Mouse (Mus musculus) neutrophil, adult 5-6 weeks (primary cell): ENCODE data around the gene Foxc2. TPM values are rescaled to one million over a fixed set of nuclear protein-coding genes. Genes with fewer than 3 reads are reported as not detected.

Experiments used
- ATAC-seq: fragments of 151-379, 151-347 bp; 2 replicates; pipeline ENCODE4 v1.8.0; 2017; ENCODE audit warnings: mild to moderate bottlenecking, moderate TSS enrichment; ENCODE audit not compliant: insufficient number of reproducible peaks, poor library complexity, low FRiP score, severe bottlenecking; ENCODE audit errors: extremely low read depth
- total RNA-seq: library from RNA; stranded (forward); fragments of 200-1000 nt; gene quantifications from 2 replicates; pipeline ENCODE4 v1.2.3, GENCODE M21; 2017

Gene Foxc2
- not detected in 2 replicates for total RNA-seq

DNA sequence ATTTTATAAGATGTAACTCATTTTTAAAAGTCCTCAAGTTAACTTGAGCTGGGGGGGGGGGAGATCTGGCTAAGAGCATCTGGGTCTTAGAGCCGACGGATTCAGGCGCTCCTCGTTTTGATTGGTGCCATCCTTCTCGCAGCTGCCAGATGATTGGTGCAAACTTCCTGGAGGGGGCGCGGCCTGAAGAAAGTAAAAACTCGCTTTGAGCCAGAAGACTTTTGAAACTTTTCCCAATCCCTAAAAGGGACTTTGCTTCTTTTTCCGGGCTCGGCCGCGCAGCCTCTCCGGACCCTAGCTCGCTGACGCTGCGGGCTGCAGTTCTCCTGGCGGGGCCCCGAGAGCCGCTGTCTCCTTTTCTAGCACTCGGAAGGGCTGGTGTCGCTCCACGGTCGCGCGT is at the start of gene Foxc2:
Foxc2 (plus strand) TSS at position 224 of the 400 bp plus-strand sequence.
- peak; percentile 42; the same call in 1 of the 2 replicates for ATAC-seq

DNA sequence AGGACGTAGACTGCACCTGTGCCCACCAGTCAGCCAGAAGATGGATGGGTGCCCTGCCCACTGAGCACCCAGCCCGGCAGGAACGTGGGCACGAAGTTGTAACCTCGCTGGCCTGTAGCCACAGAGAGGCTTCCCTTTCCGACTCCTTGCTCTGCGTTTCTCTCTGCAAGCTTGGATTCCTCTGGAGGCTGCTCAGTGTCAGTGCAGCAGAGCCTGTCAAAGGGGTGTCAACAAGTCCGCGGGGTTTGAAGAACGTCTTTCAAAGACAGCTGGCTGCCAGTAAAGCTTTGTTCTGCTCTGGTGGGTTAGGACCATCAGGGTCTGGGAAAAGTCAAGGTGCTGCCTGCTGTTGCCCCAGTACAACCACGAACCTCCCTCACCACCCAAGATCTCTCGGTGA is 44.5 kb upstream of the Foxc2 start:
- ATAC-seq = no peak

DNA sequence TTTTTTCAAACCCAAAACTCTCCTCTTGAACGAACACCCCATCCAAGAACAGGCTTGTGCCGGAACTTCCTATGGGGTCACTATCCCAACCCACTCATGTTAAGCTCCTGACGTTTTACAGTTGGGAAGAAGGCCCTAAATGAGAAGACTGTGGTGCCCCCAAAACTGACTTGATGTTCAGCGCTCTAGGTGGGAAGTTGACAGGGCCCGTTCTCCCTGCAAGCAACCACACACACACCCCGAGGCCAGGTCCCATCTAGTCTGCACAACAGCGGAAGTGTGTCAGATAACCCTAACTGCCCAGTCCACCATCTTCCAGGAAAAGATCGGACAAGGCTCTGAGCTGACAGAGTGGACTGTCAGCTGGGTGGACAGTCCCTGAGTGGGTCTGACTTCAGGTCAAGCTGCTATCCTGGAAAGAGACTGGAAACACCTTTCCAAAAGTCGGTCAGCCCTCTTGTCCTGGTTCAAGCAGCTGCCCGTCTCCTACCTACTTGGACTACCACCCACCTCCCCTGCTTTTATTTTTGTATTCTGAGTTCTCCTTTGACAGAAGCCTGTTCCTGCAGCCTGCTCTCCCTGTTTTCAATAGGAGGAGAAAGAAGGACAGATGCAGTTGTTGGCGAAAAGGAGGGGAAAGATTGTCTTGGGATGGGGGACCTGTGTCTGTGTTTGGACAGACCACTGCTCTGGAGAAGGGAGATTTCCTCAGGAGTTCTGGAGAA is 43.4 kb upstream of the Foxc2 start:
- no peak for ATAC-seq

DNA sequence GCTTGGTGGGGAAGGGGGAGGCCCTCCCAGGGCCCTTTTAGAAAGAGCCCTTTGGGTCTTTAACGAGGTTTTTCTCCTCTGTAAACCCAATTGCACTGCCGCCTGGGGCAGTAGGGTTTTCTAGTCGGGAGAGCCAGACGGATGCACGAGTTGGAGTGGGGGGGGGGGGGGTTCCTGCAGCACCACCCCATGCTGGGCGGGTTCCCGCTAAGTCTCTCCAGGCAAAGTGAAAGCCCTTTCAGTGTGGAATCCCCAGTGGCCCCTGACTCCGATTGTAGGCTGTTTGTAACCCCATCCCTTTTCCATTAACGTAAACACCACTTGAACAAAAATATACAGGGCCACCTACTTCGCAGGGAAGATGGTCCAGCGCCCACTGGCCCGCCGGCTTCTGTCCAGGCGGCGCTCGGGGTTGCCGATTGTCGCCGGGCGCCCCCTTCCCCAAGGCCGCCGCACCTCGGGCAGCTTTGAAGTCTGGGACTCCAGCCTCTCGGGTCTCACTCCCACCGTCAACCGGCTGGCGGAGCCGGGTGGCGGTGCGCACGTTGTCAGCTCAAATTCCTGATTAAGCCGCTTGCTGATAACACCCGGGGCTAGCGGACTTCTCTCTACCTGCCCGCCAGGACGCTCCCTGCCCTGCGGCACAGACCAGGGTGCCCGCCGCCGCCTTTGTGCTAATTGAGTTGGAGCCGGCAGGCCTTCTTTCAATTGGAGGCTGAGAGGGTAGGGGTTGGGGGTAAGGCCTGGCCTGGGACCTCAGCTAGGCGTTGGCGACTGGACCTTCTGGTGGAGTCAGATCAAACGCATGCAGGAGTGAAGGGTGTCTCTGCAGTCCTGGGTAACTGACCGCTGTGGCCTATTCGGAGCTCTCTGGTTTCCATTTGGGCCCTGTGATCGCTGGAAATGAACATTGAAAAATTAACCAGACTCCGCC is 42.5 kb upstream of the Foxc2 start:
- no peak for ATAC-seq

DNA sequence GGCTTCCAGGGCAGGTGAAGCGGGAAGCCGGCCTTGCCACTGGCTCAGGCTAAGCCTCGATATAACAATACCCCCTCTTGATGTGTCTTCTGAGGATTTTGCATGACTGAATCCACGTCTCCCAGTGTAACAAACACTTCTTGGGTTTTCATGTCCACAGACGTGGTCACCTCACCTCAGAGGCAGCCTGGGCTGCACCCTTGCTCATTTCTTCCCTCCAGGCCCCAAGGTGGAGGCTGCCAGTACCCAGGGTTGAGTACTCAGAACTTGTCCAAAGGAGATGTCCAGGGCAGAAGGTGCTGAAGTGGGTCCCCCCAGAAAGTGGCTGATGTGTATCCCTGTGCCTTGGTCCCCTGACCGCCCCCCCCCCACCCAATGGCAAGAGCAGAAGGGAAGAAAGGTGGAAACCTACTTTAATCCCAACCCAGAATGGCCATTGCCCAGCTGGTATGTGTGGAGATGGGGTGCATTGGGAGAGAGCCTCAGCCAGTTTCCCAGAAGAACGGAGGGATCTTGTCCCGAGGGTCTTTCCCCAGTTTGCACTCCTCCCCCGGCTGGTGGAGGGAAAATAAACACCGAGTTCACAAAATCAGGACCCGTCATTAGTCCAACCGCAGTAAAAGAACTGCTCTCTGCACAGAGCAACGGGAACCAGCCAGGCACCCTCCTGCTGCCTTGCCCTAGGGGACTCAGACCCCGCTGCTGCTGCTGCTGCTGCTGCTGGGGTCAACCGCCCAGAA is 41.7 kb upstream of the Foxc2 start:
- ATAC-seq = no peak

DNA sequence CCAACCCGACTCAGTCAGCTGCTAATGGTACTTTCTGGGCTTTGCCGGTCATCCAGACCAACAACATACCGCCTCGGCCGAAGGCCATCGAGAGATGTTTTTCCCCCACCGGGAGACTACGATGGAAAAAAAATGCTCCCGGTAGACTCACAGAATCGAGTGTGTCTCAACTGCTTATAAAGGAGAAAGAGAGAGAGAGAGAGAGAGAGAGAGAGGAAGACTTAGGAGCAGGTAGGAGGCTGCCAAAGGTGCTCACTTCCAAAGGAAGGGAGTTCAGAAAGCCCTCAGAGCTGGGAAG is 41.2 kb upstream of the Foxc2 start:
- ATAC-seq = no peak

DNA sequence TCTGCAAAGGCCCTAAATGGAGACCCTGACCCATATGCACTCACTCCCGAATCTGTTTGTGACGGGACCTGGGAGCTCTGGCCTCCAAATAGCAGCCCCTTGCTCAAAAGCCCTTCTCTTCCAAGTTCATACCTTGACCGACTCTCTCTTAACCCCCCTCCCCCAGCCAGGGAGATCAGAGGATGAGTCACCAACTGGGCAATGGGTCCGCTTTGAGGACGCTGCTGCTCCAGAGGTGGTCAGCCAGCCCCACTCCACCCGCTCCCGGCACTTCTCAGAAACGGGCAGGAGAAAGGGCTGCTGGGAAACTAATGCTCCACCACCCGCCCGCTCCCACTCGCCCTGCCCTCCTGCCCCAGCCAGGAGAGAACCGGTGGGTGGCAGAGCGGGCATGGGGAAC is 40.0 kb upstream of the Foxc2 start:
- ATAC-seq = no peak

DNA sequence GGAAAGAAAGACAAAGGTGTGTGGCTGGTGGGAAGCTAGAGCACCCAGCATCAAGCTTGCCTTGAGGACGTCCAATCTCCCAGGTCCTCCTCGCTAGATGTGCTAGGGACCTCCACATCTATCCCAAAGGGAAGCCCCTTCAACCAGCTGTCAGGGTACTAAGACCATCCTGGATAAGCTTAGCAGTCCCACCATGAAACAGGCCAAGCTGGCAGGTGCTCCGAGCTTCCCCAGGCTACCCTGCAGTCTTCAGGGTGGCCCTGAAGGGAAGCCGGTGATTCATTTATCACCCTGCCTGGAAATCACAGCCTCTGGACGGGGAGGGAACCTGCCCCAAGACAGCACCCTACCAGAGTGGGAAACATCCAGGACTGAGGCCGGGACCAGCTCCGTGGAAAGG is 39.4 kb upstream of the Foxc2 start:
- ATAC-seq = no peak

DNA sequence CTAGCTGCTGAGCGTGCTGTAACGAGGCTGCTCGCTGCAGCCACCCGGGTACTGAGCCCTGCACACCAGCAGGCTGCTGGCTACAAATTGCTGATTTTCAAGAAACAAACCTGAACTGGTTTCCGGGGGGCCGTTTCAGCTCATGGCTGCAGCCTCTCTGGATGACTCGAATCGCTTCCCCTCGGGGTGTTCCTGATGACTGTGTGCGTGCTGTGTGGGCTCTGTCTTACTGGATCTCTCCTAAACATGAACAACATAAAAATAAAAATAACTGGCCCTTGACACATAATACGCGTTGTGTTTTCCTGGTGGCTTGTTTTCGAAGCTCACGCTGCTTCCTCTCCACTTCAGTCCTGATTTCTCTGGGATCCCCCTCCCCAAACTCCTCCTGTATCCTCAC is 37.2 kb upstream of the Foxc2 start:
- no peak for ATAC-seq

DNA sequence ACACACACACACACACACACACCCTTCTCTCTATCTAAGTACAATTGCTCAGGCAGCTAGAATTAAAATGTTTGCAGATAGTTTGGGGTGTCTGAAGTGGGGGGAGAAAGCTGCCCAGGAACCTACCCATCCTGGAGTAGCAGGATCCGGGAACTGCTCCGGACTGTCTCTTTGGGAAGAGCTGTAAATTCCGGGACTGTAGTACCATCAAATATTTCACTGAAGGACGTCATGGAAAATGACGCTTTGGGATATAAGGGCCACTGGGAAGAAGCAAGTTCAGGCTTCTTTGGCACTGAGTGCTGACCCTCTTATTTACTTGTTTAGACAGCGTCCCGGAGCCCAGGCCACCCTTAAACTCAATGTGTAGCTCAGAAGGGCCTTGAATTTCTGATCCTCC is 36.8 kb upstream of the Foxc2 start:
- no peak for ATAC-seq

DNA sequence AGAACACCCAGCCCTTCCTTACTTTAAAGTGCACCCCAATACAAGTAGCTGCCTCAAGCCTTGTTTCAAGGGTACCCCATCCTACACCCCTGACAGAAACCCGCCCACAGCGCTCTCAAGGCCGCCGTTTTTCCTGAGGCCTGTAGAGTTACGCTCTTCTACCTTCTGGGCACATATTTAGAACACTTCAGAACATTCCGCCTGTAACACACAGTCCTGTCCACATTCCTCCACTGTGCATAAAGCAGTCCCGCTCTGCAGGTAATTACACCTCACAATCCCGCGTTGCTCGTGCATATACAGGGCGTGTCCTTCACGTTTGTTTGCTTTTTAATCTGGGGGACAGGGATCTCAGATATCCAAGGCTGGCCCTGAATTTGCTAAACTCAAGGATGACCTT is 36.0 kb upstream of the Foxc2 start:
- no peak for ATAC-seq

DNA sequence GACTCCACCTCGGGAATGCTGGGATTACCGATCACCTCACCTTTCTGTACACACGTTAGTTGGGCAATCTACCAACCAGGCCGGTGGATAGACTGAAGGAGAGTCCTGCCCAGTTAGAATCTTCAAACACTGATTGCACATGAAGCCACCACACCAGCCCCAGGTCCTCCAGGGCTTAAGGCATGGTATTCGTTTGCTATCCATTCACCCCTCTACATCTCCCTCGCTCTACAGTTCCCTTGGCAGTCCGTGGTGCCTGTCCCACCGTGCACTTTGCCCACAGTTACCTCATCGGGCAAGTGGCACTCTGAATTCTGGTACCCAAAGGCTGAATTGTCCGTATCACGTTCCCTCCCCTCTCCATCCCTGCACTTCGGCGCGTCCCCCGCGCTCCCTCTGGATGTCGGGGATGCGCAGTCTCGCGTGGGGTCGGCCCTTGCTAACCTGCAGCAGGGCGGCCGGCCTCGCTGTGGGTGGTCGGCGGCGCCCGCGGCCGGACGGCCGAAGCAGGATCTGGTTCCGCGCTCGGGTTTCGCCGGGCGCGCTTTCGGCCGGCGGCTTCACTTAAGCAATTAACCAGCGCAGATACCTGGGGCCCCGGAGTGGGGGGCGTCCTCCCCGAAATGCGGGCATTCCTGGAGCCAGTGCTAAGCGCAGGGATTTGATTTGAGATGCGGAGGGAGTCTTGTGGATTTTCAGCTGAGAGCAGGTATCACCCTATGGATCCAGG is 35.4 kb upstream of the Foxc2 start:
- no peak for ATAC-seq

DNA sequence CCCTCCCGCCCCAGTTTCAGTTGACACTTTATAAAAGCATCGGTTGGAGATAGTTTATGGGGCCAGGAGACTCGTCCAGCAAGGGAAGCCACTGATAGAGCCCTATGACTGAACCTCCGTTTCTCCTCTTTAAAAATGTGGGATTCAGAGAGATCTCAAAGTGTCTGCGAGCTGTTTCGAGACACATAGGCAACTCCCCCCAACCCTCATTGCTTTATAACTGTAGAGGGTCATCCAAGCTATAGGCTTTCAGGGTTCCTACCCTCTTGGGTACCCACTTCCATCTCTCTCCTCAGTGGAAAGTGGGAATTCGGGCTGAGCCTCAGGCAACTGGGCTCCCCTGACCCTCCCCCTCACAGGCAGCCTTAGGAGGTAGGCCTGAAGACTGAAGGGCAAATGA is 34.6 kb upstream of the Foxc2 start:
- no peak for ATAC-seq

DNA sequence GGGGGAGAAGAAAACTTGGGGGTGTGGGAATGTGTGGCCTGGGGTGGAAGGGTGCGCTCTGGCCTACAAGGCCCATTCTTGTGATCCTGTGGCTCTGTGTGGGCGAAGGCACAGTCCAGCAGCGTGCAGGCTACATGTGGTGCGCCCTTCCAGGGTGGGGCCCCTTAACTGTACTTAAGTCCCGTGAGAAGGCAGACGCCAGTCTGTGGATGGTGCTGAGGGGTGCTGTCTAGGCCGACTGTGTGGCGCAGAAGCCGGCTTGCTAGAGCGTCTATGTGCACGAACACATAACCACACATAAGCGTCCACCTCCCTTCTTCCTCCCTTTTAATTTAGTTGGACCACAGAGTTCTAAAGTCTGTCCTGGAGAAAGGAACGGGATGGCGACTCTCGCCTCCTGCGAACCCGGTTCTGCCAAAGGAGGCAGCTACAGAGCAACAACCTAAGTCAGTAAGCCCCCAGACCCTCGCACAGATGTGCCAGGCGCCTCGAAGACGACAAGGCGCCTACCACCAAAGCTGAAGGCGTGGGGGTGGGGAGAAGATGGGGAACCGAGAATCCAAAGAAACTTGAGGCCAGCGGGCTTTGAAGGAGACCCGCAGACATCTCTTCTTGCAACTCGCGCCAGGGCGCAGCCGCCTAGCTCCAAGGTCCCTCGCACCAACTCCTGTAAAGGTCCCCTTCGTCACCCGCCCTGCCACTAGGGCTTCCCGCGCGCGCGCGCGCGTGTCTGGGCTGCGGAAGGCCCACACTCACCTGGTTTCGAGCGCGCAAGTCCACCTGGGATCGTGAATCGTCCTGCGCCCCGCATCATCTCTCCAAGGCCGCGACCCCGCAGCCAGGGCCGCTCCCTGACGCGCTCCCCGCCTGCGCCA is 33.5 kb upstream of the Foxc2 start:
- ATAC-seq = no peak

DNA sequence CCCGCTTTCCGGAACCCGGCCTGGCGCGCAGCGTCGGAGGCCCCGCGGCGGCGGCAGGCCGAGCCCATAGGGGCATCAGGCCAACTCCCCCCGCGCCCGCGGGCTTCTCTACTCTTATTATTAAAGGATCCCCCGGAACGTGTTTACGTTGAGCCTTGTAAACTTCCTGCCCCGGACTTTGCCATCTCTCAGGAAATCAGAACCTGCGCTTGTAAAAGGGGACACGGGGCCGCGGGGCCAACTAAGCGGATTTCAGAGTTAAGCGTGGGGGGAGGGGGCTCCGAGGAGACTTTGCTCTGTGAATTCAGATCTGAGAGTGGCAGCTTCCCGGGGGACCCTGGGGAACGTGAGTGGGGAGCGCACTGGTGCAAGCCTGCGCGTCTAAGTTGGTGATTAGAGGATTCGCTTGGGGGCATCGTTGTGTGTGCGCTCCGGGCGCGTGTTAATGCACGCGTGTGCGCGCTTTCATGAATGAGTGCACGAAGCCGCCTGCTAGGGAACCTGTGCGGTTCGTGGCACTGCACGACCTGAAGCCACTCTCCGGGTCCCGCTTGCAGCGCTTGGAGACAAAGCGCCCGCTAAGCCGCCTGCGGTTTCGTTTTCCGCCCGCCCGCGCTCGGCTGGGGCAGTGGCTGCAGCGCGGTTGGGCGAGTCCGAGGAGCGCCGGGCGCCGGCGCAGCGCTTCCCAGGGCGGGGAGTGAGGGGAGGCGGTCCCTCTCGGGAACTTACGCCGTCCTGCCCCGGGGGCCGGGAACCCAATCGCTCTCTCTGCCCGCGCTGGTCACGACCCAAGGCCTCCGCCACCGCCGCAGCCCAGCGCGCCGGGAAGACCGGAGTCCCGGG is 32.7 kb upstream of the Foxc2 start:
- no peak for ATAC-seq

DNA sequence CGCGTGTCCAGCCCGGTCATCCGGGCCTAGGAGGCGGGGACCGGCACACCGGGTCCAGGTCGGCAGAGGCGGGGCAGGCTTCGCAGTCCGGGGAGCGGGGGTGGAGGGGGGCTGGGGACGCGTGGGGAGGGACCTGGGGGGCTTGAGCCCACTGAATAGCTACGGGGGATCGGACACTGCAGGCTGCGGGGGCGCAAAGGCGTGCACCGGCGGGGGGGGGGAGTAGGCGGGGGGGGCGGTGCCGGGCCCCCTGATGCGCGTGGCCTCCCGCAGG is 32.1 kb upstream of the Foxc2 start:
- ATAC-seq = no peak

DNA sequence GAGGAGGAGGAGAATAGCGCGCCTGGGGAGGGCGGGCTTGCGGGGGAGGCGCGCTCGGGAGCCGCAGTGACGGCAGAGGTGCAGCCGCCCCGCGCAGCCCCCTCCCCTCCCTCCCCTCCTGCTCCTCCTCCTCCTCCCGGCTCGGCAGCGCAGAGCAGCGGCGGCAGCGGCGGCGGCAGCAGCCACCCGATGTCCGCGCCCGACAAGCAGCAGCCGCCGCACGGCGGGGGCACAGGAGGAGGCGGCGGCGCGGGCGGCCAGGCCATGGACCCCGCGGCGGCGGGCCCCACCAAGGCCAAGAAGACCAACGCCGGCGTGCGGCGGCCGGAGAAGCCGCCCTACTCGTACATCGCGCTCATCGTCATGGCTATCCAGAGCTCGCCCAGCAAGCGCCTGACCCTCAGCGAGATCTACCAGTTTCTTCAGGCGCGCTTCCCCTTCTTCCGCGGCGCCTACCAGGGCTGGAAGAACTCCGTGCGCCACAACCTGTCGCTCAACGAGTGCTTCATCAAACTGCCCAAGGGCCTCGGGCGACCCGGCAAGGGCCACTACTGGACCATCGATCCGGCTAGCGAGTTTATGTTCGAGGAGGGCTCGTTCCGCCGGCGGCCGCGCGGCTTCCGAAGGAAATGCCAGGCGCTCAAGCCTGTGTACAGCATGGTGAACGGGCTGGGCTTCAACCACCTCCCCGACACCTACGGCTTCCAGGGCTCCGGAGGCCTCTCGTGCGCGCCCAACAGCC is 31.6 kb upstream of the Foxc2 start, which contains the start of gene Foxf1:
Foxf1 (plus strand) TSS at position 177 of the 742 bp plus-strand sequence.
- no peak for ATAC-seq
